Mouse (Mus musculus): ENCODE data around the gene Il1rap.

DNA sequence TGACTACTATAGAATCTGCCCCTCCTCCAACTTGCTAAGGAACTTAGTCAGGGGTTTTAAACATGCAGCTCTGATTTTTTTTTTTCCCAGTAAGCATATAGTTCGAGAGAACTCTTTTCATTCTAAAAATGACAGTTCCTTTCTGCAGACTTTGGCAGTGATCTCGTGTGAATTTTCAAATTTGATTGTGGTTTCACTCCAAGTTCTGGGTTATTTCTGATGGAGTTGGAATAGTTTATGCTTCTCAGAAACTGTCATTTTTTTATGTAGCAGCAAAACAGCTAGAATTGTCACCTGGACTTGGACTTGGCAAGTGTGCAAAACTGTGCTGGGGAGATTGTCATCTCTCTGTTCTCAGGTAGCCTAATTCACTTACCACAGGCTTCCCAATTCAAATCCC, 53.3 kb downstream of the Il1rap start:
- TF ChIP-seq CTCF (IDR thresholded peaks at IDR 0.05; ENCODE audit: low read depth) (no peak), EP300 (IDR thresholded peaks at IDR 0.05; ENCODE audit: low read depth) (no peak)
